7 mouse cellular contexts compared by ENCODE assay signal in the genomic region with DNA sequence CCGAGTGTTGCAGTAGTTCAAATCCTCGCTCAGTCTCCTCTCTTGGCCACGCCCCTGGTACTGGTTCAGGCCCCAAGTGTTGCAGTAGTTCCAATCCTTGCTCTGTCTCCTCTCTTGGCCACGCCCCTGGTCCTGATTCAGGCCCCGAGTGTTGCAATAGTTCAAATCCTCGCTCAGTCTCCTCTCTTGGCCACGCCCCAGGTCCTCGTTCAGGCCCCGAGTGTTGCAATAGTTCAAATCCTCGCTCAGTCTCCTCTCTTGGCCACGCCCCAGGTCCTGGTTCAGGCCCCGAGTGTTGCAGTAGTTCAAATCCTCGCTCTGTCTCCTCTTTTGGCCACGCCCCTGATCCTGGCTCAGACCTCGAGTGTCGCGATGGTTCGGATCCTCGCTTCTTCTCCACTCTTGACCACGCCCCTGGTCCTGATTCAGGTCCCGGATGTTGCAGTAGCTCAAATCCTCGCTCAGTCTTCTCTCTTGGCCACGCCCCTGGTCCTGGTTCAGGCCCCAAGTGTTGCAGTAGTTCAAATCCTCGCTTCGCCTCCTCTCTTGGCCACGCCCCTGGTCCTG. TPM values are rescaled to one million over a fixed set of nuclear protein-coding genes. Genes with fewer than 3 reads are reported as not detected.
DNase-seq lines count a peak whose midpoint lies in the region; ATAC-seq and TF ChIP-seq lines count a peak whose summit lies in the region.

No protein-coding gene starts in this region.

- H3K4me3 ChIP-seq in ES-E14 (ENCODE audit: insufficient read depth in 1 of 2, low read depth in 1 of 2, low read length in 2 of 2, poor library complexity in 1 of 2, severe bottlenecking in 1 of 2): peak overlapping the region; percentile 26 to 63; a peak in 3 of 4 replicates
- H3K4me3 ChIP-seq in heart, embryonic 16.5 days (ENCODE audit: low read length): peak overlapping the region; percentile 61
- H3K4me3 ChIP-seq in liver, embryonic 12.5 days: peak overlapping the region; percentile 42
- peak overlapping the region; percentile 34; the same call in 1 of the 2 replicates for H3K4me3 ChIP-seq in neural tube, embryonic 13.5 days
- no peak overlapping the region for H3K4me3 ChIP-seq in cerebellum, adult 2 months (replicated peaks; ENCODE audit: insufficient read depth, low read depth, low read length)

- no peak overlapping the region for H3K9ac ChIP-seq in ES-E14 (ENCODE audit: insufficient read depth, low read depth, low read length, poor library complexity, severe bottlenecking)
- no peak overlapping the region for H3K9ac ChIP-seq in heart, embryonic 16.5 days (ENCODE audit: low read length)
- H3K9ac ChIP-seq in liver, embryonic 12.5 days: no peak overlapping the region
- no peak overlapping the region for H3K9ac ChIP-seq in neural tube, embryonic 13.5 days

- peak overlapping the region; percentile 18; the same call in 1 of the 2 replicates for H3K27ac ChIP-seq in ES-E14 (ENCODE audit: insufficient read depth, low read depth, low read length, poor library complexity, severe bottlenecking)
- no peak overlapping the region for H3K27ac ChIP-seq in heart, embryonic 16.5 days (ENCODE audit: low read length)
- H3K27ac ChIP-seq in liver, embryonic 12.5 days: peak overlapping the region; percentile 71; the same call in 1 of the 2 replicates
- no peak overlapping the region for H3K27ac ChIP-seq in neural tube, embryonic 13.5 days (replicated peaks)
- no peak overlapping the region for H3K27ac ChIP-seq in cerebellum, adult 2 months (ENCODE audit: insufficient read depth, low read length)

- H3K9me3 ChIP-seq in ES-E14 (ENCODE audit: control insufficient read depth, insufficient read depth, low read depth, low read length): no peaks in the 10 kb centered on the region
- H3K9me3 ChIP-seq in heart, embryonic 16.5 days (replicated peaks; ENCODE audit: control insufficient read depth, low read length): peaks cover 12% of the 10 kb centered on the region
- H3K9me3 ChIP-seq in liver, embryonic 12.5 days (replicated peaks): peaks cover 7% of the 10 kb centered on the region; the same call in 1 of the 2 replicates
- no peaks in the 10 kb centered on the region for H3K9me3 ChIP-seq in neural tube, embryonic 13.5 days

- DNase-seq in A20 (ENCODE audit: low read depth, low spot score) (peak; percentile 94), ES-E14 (ENCODE audit: low read depth, low spot score) (no peak)
- no peak for DNase-seq in gastrocnemius, postnatal 25 days
- no peak for DNase-seq in cerebellum, adult 2 months

- no peak for ATAC-seq in heart, embryonic 16.5 days (replicated peaks; ENCODE audit: extremely low read depth, insufficient read depth, low FRiP score)
- ATAC-seq in liver, embryonic 12.5 days: no peak
- no peak for ATAC-seq in neural tube, embryonic 13.5 days (ENCODE audit: low read depth)

- TF ChIP-seq CTCF in cerebellum, adult 2 months (IDR thresholded peaks at IDR 0.05; ENCODE audit: borderline replicate concordance, insufficient read depth, low read depth, low read length): no peak

- peaks cover 3% of the 10 kb centered on the region; the same call in 1 of the 2 replicates for H3K27me3 ChIP-seq in heart, embryonic 16.5 days (ENCODE audit: control insufficient read depth, insufficient read depth, low read length)
- H3K27me3 ChIP-seq in liver, embryonic 12.5 days (replicated peaks): 0 out of 2 replicates have a peak, but pooled peaks cover 10% of the 10 kb centered on the region
- peaks cover 17% of the 10 kb centered on the region for H3K27me3 ChIP-seq in neural tube, embryonic 13.5 days
- H3K27me3 ChIP-seq in cerebellum, adult 2 months (ENCODE audit: control insufficient read depth, insufficient read depth, low read length): no peaks in the 10 kb centered on the region

- in situ Hi-C loops in ES-E14 (cut with MboI; ENCODE audit: low sequenced_read_pairs in 2 of 2, unreplicated experiment in 2 of 2): no loop called here

- WGBS in heart, embryonic 16.5 days: 21% methylated on average over 26 of the region's 26 CpGs
- WGBS in liver, embryonic 12.5 days (ENCODE audit: insufficient replicate concordance): 6% methylated on average over 26 of the region's 26 CpGs
- 15% methylated on average over 26 of the region's 26 CpGs for WGBS in neural tube, embryonic 13.5 days
- WGBS in cerebellum, adult 2 months: 31% methylated on average over 26 of the region's 26 CpGs

- H3K4me1 ChIP-seq in ES-E14 (ENCODE audit: control insufficient read depth in 2 of 2, insufficient read depth in 2 of 2, low read length in 2 of 2, poor library complexity in 1 of 2): peaks cover 0 to 1% of the 10 kb centered on the region in 2 experiments; a peak in 1 of 4 replicates
- peaks cover 5% of the 10 kb centered on the region; the same call in 1 of the 2 replicates for H3K4me1 ChIP-seq in heart, embryonic 16.5 days (ENCODE audit: control insufficient read depth, insufficient read depth, low read length)
- H3K4me1 ChIP-seq in liver, embryonic 12.5 days: peaks cover 26% of the 10 kb centered on the region
- peaks cover 24% of the 10 kb centered on the region for H3K4me1 ChIP-seq in neural tube, embryonic 13.5 days (replicated peaks)
- no peaks in the 10 kb centered on the region for H3K4me1 ChIP-seq in cerebellum, adult 2 months (ENCODE audit: control insufficient read depth, insufficient read depth, low read length)

- no peaks in the 10 kb centered on the region for H3K36me3 ChIP-seq in ES-E14 (ENCODE audit: control insufficient read depth, insufficient read depth, low read length, poor library complexity, severe bottlenecking)
- H3K36me3 ChIP-seq in heart, embryonic 16.5 days (ENCODE audit: control insufficient read depth, insufficient read depth): no peaks in the 10 kb centered on the region
- H3K36me3 ChIP-seq in liver, embryonic 12.5 days: no peaks in the 10 kb centered on the region
- H3K36me3 ChIP-seq in neural tube, embryonic 13.5 days: no peaks in the 10 kb centered on the region

- TF ChIP-seq POLR2A in cerebellum, adult 2 months (IDR thresholded peaks at IDR 0.05; ENCODE audit: borderline replicate concordance, insufficient read depth, low read length): no peak

- peak overlapping the region; percentile 68 for H3K4me2 ChIP-seq in heart, embryonic 16.5 days (ENCODE audit: low read depth, low read length)
- H3K4me2 ChIP-seq in liver, embryonic 12.5 days: peak overlapping the region; percentile 62
- H3K4me2 ChIP-seq in neural tube, embryonic 13.5 days: peak overlapping the region; percentile 55

TF ChIP-seq in ES-E14, 5 proteins besides CTCF, POLR2A, EP300 and RAD21:
- TF ChIP-seq CHD2 (IDR thresholded peaks at IDR 0.05; ENCODE audit: low read depth, low read length) (peak; percentile 78; the same call in 1 of the 2 replicates), MAFK (IDR thresholded peaks at IDR 0.05; ENCODE audit: insufficient read depth, low read depth, low read length) (no peak)

RNA-seq across cellular contexts. Expression of a gene that starts 1.6 kb away (rescaled TPM):
- total RNA-seq in ES-E14 (2012; rRNA removed): 2.1 and 2.9 TPM in 2 replicates
- polyA plus RNA-seq in heart, embryonic 16.5 days (2015; fragmentation: Nextera tagmentation; extraction: Ambion mirVana): 0.09 and 0.45 TPM in 2 replicates
- 0.26 and 0.48 TPM in 2 replicates for polyA plus RNA-seq in liver, embryonic 12.5 days (2016; fragmentation: Nextera tagmentation; extraction: Ambion mirVana)
- 1.4 and 1.9 TPM in 2 replicates for polyA plus RNA-seq in neural tube, embryonic 13.5 days (2015; fragmentation: Nextera tagmentation; extraction: Ambion mirVana)
- under 1 TPM in 1 of 2 experiments, not detected in 1; 0.29 TPM for total RNA-seq in gastrocnemius, postnatal 25 days (2021)
- 1.0 and 1.2 TPM in 2 replicates for polyA plus RNA-seq in cerebellum, adult 2 months (2012; rRNA removed)

RNA-seq across cellular contexts. Expression of a gene that starts 20.0 kb away (rescaled TPM):
- total RNA-seq in ES-E14 (2012; rRNA removed): 6.2 and 8.5 TPM in 2 replicates
- 2.1 TPM in 2 replicates for polyA plus RNA-seq in heart, embryonic 16.5 days (2015; fragmentation: Nextera tagmentation; extraction: Ambion mirVana)
- polyA plus RNA-seq in liver, embryonic 12.5 days (2016; fragmentation: Nextera tagmentation; extraction: Ambion mirVana): 2.9 and 3.1 TPM in 2 replicates
- polyA plus RNA-seq in neural tube, embryonic 13.5 days (2015; fragmentation: Nextera tagmentation; extraction: Ambion mirVana): 0.43 and 0.68 TPM in 2 replicates
- 1 to 10 TPM; 1.2 to 1.5 TPM for total RNA-seq in gastrocnemius, postnatal 25 days (2021)
- polyA plus RNA-seq in cerebellum, adult 2 months (2012; rRNA removed): 0.57 and 0.62 TPM in 2 replicates

RNA-seq across cellular contexts. Expression of a gene that starts 25.8 kb away (rescaled TPM):
- 201 and 296 TPM in 2 replicates for total RNA-seq in ES-E14 (2012; rRNA removed)
- 116 and 125 TPM in 2 replicates for polyA plus RNA-seq in heart, embryonic 16.5 days (2015; fragmentation: Nextera tagmentation; extraction: Ambion mirVana)
- polyA plus RNA-seq in liver, embryonic 12.5 days (2016; fragmentation: Nextera tagmentation; extraction: Ambion mirVana): 59.2 and 64.3 TPM in 2 replicates
- polyA plus RNA-seq in neural tube, embryonic 13.5 days (2015; fragmentation: Nextera tagmentation; extraction: Ambion mirVana): 75.6 and 90.6 TPM in 2 replicates
- total RNA-seq in gastrocnemius, postnatal 25 days (2021): 10 to 100 TPM; 44.8 to 47.6 TPM
- polyA plus RNA-seq in cerebellum, adult 2 months (2012; rRNA removed): 131 and 143 TPM in 2 replicates

RNA-seq across cellular contexts. Expression of a gene that starts 31.8 kb away (rescaled TPM):
- total RNA-seq in ES-E14 (2012; rRNA removed): 209 and 211 TPM in 2 replicates
- 218 and 225 TPM in 2 replicates for polyA plus RNA-seq in heart, embryonic 16.5 days (2015; fragmentation: Nextera tagmentation; extraction: Ambion mirVana)
- 170 and 180 TPM in 2 replicates for polyA plus RNA-seq in liver, embryonic 12.5 days (2016; fragmentation: Nextera tagmentation; extraction: Ambion mirVana)
- 310 and 326 TPM in 2 replicates for polyA plus RNA-seq in neural tube, embryonic 13.5 days (2015; fragmentation: Nextera tagmentation; extraction: Ambion mirVana)
- total RNA-seq in gastrocnemius, postnatal 25 days (2021): 100 to 1,000 TPM; 156 to 200 TPM
- polyA plus RNA-seq in cerebellum, adult 2 months (2012; rRNA removed): 239 and 249 TPM in 2 replicates

RNA-seq across cellular contexts. Expression of a gene that starts 36.0 kb away (rescaled TPM):
- 19.9 and 20.0 TPM in 2 replicates for total RNA-seq in ES-E14 (2012; rRNA removed)
- polyA plus RNA-seq in heart, embryonic 16.5 days (2015; fragmentation: Nextera tagmentation; extraction: Ambion mirVana): 7.6 and 10.3 TPM in 2 replicates
- polyA plus RNA-seq in liver, embryonic 12.5 days (2016; fragmentation: Nextera tagmentation; extraction: Ambion mirVana): 3.0 and 3.9 TPM in 2 replicates
- polyA plus RNA-seq in neural tube, embryonic 13.5 days (2015; fragmentation: Nextera tagmentation; extraction: Ambion mirVana): 1.3 and 1.7 TPM in 2 replicates
- total RNA-seq in gastrocnemius, postnatal 25 days (2021): 1 to 10 TPM in 1 of 2 experiments, under 1 TPM in 1; 0.31 to 1.4 TPM
- 0.38 and 0.48 TPM in 2 replicates for polyA plus RNA-seq in cerebellum, adult 2 months (2012; rRNA removed)

Comparison
In these comparisons a context has a peak if more than half of its experiments do, and no peak if none do; other contexts are left out.
1. H3K27ac ChIP-seq: peak in ES-E14 (single experiment) and liver, embryonic 12.5 days (single experiment); none in heart, embryonic 16.5 days (single experiment), neural tube, embryonic 13.5 days (single experiment) and cerebellum, adult 2 months (single experiment).
2. Peak in every context shown above with its lines, with median percentiles within 50 percentile points of each other: H3K4me2 ChIP-seq.